Mouse (Mus musculus): ENCODE data around the gene Ntm. TPM values are rescaled to one million over a fixed set of nuclear protein-coding genes. Genes with fewer than 3 reads are reported as not detected.

The Ntm gene
- total RNA-seq (2021): 10 to 100 TPM; 13.4 to 15.8 TPM

DNA sequence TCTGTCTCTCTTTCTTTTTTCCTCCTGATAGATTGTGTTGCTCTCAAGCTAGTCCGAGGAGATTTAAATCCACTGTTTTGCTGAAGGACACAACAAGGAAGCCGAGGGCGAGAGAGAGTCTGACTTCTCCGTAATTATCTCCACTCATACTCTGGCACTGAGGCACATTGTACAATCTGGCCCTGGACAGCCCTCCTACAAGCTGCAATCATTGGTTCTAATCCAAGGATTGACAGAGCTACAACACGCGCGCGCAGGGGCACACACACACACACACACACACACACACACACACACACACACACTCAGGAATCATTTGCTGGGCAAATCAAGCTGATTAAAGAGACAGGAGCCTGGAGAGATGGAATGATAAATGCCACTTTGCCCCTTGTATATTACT is at the start of gene Ntm:
Ntm (minus strand) TSS at position 164 of the 400 bp plus-strand sequence.
- DNase-seq: peak; percentile 14

GRCm38 (mm10) chr9:30005701-30006100 is 42.8 kb upstream of the Ntm start:
- no peak for DNase-seq

DNA sequence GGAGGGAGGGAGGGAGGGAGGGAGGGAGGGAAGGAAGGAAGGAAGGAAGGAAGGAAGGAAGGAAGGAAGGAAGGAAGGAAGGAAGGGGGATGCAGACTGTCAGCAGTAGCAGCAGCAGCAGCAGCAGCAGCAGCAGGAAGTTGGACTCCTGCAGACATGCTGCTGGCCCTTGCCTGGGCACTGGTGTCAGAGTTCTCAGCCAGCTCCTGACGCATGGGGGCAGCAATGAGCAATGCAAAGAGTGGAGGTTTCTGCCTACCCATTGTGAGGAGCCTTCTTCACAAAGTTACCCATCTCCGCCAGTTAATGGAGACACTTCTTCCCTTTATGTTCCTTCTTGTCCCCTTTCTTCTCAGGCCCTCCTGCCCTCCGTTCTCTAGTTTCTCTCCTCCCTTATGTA is 40.7 kb upstream of the Ntm start:
- DNase-seq: peak; percentile 85

DNA sequence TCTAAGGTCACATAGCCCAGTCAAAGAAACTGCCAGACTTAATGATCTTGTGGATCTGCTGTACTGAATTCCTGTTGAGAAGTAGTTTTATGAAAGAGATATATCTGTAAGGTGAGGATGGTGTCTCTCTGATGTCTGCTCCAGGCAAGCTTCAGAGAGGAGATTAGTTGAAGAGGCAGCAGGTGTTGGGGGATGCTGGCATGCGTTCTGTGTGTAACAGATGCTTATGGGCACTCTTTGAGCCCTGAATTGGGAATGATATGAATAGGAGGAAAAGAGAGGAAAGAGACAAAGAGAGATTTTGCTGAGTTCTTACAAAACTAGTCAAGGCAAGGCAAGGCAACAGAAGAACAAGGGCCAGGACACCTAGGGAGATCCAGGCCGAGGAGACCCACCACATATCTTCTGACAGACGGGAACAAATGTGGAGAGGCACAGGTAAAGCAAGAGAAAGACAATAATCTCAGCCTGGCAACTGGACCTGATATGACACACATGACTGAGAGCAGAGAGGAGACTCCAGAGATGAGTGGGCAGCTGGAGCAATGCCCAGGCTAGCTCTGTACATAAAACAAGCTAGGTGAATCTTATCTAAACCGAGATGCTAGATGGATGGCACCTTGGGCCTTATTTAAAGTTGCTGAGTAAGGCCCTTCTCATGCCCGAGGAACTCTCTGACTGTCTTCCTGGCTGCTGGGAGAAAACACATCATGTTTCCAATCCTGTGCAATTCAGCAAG is 18.4 kb upstream of the Ntm start:
- no peak for DNase-seq

- DNase-seq: no peak
Measured at GRCm38 (mm10) chr9:29961954-29962867, 730 bp downstream of the Ntm start.

- DNase-seq: no peak
Measured at GRCm38 (mm10) chr9:29961512-29961911, 1.4 kb downstream of the Ntm start.

DNA sequence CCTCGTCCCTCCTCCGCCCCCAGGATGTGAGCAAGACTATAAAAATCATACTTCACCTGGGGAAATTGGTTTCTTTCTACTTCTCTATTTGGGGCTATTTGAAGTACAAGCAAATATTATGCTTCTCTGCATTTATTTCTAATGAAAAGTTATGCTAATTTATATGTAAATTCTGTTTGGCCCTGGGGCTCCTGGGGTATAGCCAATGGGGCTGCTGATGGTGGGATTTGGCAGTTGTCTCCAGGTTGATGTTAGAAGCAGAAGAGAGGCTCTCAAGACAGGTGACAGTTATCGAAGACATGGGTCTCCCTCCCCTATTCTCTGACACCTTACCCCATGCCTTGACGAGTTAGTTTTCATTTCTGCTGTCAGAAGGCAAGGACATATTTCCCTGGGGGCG is 2.2 kb downstream of the Ntm start:
- no peak for DNase-seq

GRCm38 (mm10) chr9:29960236-29960635 is 2.7 kb downstream of the Ntm start:
- DNase-seq: no peak

- no peak for DNase-seq
Measured at GRCm38 (mm10) chr9:29956936-29957335, 6.0 kb downstream of the Ntm start.

GRCm38 (mm10) chr9:29954031-29954430 is 8.9 kb downstream of the Ntm start:
- DNase-seq: no peak

DNA sequence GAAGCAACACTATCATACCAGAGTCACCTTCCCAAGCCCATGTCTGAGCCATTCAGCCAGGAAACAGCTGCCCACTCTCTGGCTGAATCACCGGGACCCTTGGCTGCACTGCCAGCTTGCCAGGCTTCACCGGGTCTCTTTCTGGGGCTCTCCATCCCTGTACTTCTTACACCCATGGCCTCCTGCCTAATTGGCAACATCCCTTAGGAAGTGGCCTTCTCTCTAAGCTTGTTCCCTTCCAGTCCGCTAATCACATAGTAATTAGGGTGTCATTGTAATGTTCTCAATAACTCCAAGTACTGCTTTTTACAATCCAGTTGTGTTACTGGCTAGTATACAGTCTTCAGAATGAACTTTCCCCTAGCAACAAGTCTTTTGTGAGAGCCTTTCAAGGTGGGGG is 13.9 kb downstream of the Ntm start:
- DNase-seq: no peak

GRCm38 (mm10) chr9:29943209-29944070 is 19.5 kb downstream of the Ntm start:
- peak; percentile 13 for DNase-seq

GRCm38 (mm10) chr9:29942183-29942952 is 20.6 kb downstream of the Ntm start:
- peak; percentile 54 for DNase-seq

GRCm38 (mm10) chr9:29939517-29940034 is 23.4 kb downstream of the Ntm start:
- DNase-seq: no peak

GRCm38 (mm10) chr9:29928796-29929195 is 34.1 kb downstream of the Ntm start:
- no peak for DNase-seq

DNA sequence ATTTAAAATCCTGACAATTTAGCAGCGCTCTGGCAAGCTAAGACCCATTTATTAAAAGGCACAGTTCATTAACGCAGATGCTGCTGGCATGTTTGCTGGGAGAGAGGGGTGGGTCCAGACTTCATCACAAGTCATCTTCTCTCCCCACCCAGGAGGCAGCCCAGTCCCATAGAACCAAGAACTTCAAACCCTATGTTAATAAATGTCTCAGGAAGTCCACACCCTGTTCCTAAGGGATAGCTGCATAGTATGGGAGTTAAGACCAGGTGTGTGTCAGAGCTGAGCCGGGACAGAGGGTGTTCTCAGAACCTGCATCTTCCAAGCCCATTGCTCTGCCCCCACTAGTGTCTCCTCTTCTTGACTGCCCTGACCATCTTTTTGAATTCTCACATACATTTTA is 37.6 kb downstream of the Ntm start:
- DNase-seq: no peak

- no peak for DNase-seq
Measured at GRCm38 (mm10) chr9:29898406-29899054, 64.4 kb downstream of the Ntm start.

GRCm38 (mm10) chr9:29897448-29897847 is 65.5 kb downstream of the Ntm start:
- DNase-seq: no peak

DNA sequence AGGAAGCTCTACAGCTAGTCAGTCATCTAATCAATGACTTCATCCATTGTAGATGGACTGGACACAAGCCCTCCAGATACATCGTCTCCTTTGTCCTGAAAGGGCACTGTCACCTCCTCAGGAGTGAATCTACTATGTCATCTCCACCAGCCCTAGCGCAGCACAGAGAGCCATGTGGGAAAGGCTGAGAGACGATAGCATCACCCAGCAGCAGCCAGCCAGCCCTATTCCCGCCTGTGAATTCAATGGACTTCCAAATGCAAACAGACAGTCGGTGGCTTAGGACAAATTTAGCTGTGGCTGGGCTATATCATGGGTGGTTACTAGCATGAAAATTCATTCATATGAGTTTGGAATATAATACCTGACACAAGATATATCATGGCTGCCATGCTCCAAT is 70.1 kb downstream of the Ntm start:
- no peak for DNase-seq

- DNase-seq: no peak
Measured at GRCm38 (mm10) chr9:29888712-29889111, 74.2 kb downstream of the Ntm start.

GRCm38 (mm10) chr9:29887924-29888323 is 75.0 kb downstream of the Ntm start:
- no peak for DNase-seq

Data from heart, postnatal 4 days (tissue).